Mouse (Mus musculus) testis, adult 2 months (tissue): ENCODE results near the gene Xlr4b.
"Not testable (repeated sequence)": the region's sequence is repeated elsewhere in the genome, so short reads cannot be mapped to it uniquely, and the experiment has no call there.

Source experiments
- CTCF ChIP-seq: fragments of 200-500 bp; IDR thresholded peaks from 2 replicates; pipeline ENCODE4 v1.5.1; 2012; ENCODE audit warnings: low read depth, mild to moderate bottlenecking, inconsistent platforms, low read length, moderate library complexity; ENCODE audit not compliant: control insufficient read depth, insufficient read depth, insufficient replicate concordance
- POLR2A ChIP-seq: fragments of 200-500 bp; IDR thresholded peaks from 2 replicates; pipeline ENCODE4 v1.6.1; 2012; ENCODE audit warnings: low read depth, mild to moderate bottlenecking, inconsistent platforms, low read length, moderate library complexity; ENCODE audit not compliant: control insufficient read depth

DNA sequence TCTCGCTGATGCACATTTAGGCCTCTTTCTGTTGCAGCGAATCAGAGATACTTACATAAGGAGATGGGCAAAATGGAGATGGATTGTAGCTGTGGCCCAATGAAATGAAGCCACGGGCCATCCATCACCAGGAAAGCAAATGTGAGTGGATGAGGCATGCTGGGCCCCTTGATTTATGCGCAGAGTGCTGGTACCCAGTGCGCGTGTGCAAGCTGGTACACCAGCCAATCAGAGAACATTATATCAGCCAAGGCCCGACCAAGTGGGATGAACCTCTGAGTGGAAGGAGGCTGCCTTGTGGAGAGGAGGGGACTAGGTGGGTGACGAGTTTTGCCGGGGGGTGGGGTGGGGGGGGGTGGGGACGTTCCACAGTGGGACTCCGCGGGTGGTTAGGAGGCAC lies 22.2 kb upstream of the Xlr4b start, which contains the start of gene Xlr3b:
- not testable (repeated sequence) for TF ChIP-seq CTCF, POLR2A
